Mouse (Mus musculus): ENCODE measurements around the gene Naaladl2. TPM values are rescaled to one million over a fixed set of nuclear protein-coding genes. Genes with fewer than 3 reads are reported as not detected.

Naaladl2 gene
- total RNA-seq, 2 experiments from 2014 or later = 0.33 to 1.0 TPM

DNA sequence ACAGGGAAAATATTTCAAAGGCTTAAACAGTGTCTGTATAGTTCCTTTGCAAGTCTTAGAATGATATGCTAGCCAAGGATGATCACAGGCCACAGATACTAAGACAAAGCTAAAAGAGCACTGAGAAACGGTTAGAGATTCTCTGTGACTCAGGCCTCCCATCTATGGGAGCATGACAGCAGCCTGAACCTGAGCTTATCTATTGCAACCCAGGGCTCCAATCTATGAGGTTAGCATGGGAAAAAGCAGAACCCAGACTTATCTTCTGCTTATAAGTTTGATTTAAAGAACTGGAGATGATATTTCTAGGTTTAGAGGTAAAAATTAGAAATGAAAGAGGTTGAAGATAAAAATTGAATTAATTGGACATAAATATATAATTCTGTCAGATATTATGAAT lies 587.4 kb downstream of the Naaladl2 start:
- DNase-seq = no peak
- no peak overlapping the region for H3K27ac ChIP-seq
- intact Hi-C loops (cut with DNase I) = no loop called here
- TF ChIP-seq CTCF (IDR thresholded peaks at IDR 0.05) = no peak
- H3K4me3 ChIP-seq = no peak overlapping the region

DNA sequence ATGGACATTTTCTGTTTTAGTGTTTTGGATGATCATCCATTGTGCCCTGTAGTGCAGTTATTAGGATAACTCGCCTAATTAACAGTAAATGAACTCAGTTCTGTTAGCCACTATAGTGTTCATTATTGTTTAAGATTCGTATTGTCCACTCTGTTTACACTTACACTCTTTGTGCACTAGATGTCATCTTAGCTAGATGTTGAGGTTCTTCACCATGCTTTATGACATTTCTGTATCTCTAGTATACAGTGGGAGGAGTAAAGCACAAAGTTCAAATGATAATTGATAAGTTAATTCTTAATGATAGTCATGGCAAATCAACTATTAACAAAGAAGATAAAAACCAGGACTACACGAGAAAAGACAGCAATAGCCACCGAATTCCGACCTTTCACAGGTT lies 590.4 kb downstream of the Naaladl2 start:
- intact Hi-C loops (cut with DNase I) = no loop called here
- H3K4me3 ChIP-seq = no peak overlapping the region
- no peak overlapping the region for H3K27ac ChIP-seq
- no peak for TF ChIP-seq CTCF (IDR thresholded peaks at IDR 0.05)
- DNase-seq = no peak

DNA sequence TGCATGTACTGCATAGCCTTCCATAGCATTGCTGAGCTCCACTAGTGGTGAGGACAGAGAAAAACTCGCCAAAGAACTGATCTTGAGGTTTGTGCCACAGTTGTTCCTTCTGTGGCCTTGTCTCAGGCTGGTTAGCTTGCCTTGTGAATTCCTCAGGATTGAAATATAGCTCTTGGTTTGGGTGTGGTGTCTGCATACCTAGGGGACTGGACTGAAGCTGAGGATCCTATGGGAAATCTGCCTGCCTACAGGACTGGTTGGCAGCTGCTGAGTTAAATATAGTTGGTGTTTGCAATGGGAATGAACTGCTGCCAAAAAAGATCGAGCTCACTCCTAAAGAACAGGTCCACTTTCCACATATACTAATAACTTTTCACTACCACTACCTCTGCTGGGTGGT lies 591.4 kb downstream of the Naaladl2 start:
- Histone ChIP-seq H3K4me3 (no peak overlapping the region), H3K27ac (no peak overlapping the region)
- no peak for TF ChIP-seq CTCF (IDR thresholded peaks at IDR 0.05)
- intact Hi-C loops (cut with DNase I) = no loop called here
- no peak for DNase-seq

DNA sequence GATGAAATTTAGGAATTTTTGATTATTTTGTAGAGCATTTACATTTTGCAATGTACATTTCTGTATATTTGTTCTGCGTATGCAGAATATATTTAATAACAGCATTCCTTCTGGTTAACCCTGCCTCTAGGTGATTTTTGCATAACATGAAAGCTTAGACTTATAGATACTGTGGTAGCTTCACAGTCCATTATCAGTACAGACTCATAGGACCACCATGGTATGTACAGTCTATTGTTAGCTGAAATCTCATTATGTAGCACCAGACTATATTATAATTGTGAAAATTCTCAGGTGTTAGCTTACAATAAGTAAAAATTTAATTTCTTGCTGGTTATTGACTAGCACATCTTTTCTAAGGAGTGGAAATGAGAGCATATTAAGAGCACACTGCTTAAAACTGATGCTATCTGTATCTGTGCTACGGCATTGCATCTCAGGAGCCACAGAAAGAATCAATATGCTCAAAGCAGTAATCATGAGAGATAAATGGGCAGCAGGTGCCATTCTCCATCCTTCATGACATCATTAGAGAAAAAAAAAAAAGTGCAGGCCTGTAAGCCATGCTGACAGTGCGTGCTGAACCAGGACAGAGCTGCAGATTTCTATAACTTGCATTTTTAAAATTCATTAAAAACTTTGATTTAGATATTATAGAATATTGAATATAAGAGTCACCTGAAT lies 610.1 kb downstream of the Naaladl2 start:
- intact Hi-C loops (cut with DNase I) = no loop called here
- DNase-seq = no peak
- Histone ChIP-seq H3K27ac (no peak overlapping the region), H3K4me3 (no peak overlapping the region)
- no peak for TF ChIP-seq CTCF (IDR thresholded peaks at IDR 0.05)

DNA sequence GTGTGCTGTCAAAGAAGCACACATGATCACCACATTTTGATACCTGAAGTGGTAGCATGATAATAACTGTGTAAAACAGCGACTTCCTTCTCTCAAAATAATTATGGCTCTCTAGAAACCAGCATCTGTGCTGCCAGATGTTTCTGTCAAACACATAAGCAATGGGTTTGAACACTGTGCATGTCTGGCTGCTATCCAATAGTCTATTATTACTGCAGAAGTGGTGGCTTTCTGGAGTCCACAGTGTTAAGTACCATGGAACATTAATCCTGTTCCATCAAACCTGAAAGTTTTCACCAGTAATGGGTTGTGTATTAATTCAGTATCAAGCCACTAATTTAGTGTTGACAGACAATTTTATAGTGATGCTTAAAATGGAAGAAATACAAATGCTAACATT lies 629.1 kb downstream of the Naaladl2 start:
- Histone ChIP-seq H3K27ac (no peak overlapping the region), H3K4me3 (no peak overlapping the region)
- intact Hi-C loops (cut with DNase I) = no loop called here
- DNase-seq = no peak
- no peak for TF ChIP-seq CTCF (IDR thresholded peaks at IDR 0.05)

DNA sequence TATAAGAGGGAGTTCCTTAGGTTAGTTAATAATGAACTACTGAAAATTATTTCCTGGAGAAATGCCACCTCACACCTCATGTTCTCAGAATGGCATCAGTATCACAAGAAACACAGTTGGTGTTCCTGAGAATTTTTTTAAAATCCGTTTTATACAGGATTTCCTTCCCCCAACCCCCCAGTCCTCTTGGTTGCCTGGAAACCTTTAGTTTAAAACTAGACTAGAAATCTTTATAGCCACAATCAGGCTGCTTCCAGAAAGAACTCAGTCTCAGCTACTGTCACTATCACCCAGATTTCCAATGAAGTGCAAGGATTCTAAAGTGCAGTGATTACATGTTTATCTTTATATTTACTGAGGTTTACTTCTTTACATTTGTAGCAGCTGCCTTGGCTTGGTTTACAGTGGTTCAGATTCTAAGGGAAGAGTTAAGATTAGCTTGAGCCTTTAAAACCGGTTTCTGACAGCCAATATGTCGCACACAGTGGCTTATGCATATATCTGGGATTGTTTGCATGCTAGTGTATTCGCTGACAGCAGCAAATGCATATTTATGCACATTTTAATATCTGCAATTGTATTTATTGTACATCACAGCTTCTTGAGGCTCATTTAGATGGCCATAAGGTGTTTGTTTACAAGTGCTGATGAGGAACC lies 657.5 kb downstream of the Naaladl2 start:
- DNase-seq = no peak
- no peak for TF ChIP-seq CTCF (IDR thresholded peaks at IDR 0.05)
- intact Hi-C loops (cut with DNase I) = no loop called here
- no peak overlapping the region for H3K4me3 ChIP-seq
- no peak overlapping the region for H3K27ac ChIP-seq

DNA sequence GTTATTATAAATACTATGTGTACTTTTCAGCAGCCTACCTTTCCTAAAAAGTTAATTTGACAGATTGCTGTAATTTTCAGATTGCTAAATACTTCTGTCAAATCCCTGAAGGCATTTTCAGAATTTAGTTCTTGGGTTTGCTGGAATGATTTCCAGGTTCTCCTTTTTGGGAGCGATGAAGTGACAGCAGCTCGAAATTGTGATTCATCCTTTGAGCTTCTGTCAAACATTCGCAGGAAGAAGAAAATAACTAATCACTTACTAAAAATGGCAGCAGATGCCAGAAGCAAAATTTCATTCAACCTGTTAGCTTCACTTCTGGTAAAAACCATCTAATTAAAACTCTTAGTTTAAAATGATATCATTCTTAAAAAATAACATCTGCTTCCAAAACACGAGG lies 680.1 kb downstream of the Naaladl2 start:
- TF ChIP-seq CTCF (IDR thresholded peaks at IDR 0.05) = no peak
- no peak for DNase-seq
- intact Hi-C loops (cut with DNase I) = no loop called here
- Histone ChIP-seq H3K4me3 (no peak overlapping the region), H3K27ac (no peak overlapping the region)

DNA sequence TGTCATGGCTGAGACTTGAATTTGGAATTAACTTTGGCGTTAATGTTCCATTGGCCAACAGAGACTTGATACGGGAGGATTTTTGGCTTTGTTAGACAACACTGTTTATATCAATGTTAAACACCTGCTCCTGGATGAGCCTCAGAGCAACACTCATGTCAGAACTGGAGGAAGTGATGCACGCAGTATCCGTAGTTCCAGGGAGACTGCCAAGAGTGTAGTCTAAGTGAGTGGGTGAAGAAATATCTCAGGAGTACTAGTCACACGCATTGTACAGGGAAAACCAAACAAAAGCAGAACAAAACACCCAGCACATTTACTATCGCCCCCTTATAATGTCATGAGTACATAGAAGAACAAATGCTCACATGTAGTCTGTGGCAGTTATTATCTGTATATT lies 703.4 kb downstream of the Naaladl2 start:
- no peak for DNase-seq
- H3K27ac ChIP-seq = no peak overlapping the region
- H3K4me3 ChIP-seq = no peak overlapping the region
- TF ChIP-seq CTCF (IDR thresholded peaks at IDR 0.05) = no peak
- intact Hi-C loops (cut with DNase I) = no loop called here

DNA sequence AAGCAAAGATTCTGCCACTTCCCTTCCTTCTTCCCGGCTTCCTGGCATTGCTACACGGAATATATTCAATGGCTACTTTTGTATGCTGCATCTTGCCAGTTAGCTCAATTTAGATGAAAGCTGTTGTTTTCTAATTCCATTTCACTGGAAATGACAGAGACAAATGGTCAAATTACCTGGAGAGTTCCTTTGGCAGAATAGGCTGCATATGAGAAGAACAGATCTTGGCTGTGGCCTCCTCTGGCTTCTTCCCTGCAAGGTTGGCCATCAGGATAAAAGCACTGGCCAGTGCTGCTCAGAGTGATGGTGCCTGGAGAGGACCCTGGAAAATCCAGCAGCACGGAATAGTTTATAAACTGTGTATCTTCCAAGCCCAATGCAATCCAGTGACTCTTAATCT lies 711.3 kb downstream of the Naaladl2 start:
- intact Hi-C loops (cut with DNase I) = no loop called here
- peak; percentile 25 for DNase-seq
- no peak for TF ChIP-seq CTCF (IDR thresholded peaks at IDR 0.05)
- Histone ChIP-seq H3K4me3 (no peak overlapping the region), H3K27ac (no peak overlapping the region)

DNA sequence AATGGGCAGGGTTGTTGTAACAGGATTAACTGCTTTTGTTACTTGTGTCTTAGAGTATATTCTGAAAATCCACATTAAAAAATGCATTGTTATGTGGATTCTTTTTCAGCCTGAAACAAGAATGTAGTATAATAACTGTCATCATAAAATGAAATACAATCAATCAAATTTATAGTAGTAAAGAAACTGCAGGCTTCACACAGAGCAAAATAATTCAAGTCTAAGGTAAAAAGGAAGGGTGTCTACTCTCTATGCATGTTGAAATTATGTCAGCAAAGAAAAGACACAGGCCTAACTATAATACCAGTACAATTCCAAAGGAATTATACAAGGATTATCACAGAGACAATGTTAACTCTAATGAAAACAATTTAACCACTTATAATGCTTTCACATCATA lies 752.3 kb downstream of the Naaladl2 start:
- Histone ChIP-seq H3K4me3 (no peak overlapping the region), H3K27ac (no peak overlapping the region)
- intact Hi-C loops (cut with DNase I) = no loop called here
- TF ChIP-seq CTCF (IDR thresholded peaks at IDR 0.05) = no peak
- DNase-seq = no peak

DNA sequence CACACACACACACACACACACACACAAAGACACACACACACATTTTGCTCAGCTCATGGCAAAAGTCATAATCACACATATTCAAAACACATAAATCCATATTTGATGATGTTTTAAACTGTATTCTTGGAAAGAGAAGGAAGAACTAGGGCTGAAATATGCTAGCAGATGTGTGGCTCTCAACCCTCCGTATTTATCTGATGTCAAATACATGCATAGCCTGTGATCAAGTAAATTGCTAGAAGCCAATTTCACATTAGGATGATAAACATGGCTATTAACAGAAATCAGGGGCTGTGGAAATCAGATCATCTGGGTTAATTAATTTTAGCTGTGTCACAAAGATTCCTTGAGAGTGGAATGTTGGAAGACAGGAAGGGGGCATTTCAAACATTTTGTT lies 752.8 kb downstream of the Naaladl2 start:
- no peak for TF ChIP-seq CTCF (IDR thresholded peaks at IDR 0.05)
- DNase-seq = no peak
- intact Hi-C loops (cut with DNase I) = no loop called here
- no peak overlapping the region for H3K4me3 ChIP-seq
- H3K27ac ChIP-seq = no peak overlapping the region

DNA sequence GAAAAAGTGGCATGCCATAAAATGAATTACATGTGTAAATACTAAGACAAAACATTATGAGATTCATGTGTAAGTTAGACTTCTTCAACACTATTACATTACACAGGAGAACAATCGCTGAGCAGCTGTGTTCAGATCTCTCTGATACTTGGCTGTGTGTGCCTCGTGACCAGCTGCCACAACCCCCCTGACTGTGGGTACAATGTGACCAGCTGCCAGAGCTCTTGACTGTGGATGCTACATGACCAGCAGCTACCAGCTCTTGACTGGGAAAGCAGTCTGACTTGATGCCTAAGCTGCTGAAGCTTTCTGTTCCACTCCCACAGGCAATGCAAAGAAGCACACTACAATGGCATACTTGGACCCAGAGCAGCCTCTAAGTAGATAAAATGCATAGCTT lies 789.1 kb downstream of the Naaladl2 start:
- DNase-seq = no peak
- no peak overlapping the region for H3K27ac ChIP-seq
- no peak overlapping the region for H3K4me3 ChIP-seq
- intact Hi-C loops (cut with DNase I) = no loop called here
- no peak for TF ChIP-seq CTCF (IDR thresholded peaks at IDR 0.05)

DNA sequence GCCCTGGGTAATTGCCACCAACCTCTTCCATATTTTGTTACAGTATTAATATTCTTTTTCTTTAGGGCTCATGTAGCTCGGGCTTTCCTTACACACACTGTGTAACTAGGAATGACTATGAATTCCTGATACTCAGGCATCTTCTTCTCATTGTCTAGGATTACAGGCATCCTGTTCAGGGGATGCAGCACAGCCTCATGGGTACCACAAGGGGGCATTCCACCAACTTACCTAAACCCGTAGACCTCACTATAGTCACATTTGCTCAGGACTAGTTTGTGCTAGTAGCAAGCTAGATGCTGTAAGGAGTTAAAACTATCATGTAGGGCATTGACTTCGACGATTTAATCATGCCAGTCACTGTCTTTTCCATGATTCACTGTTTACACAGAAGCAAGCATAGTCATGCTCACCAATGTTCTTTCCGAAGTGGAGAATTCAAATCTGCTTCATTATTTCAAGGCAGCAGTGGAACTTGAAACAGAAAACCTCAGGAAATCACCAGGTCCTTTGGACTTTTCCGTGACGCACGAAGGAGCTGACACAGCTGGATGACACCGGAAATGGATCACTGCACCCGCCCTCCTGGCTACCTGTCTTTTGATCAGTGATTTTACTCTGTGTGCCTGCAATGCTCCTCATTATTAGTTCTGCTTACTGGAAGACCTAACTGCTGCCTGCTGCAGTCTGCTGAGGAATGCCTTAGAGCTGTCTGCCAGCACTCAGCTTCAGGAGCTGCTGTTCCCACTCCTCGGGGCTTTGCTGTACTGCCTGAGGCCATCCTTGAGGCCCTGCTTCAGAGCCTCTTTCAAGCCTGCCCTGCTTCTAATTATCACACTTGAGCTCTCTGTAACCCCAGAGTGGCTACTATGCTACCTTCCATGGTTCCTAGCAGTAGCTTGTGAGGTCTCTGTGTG lies 822.3 kb downstream of the Naaladl2 start:
- Histone ChIP-seq H3K27ac (no peak overlapping the region), H3K4me3 (no peak overlapping the region)
- intact Hi-C loops (cut with DNase I) = no loop called here
- TF ChIP-seq CTCF (IDR thresholded peaks at IDR 0.05) = no peak
- DNase-seq = no peak
